Comparison of ENCODE assay signal across 16 mouse cellular contexts in genomic region chr9:62081542-62081941, GRCm38 (mm10).
"Had no signal": no experiment of that assay in that cellular context is flagged by ENCODE, and none has a peak within 500 bp of the region (broad histone marks: within the 10 kb centered on the region; RNA-seq: fewer than 3 reads in every experiment).

No protein-coding gene starts in this region.

- DNase-seq: kidney, adult 18-20 months; kidney, postnatal 10 days; kidney, postnatal 4 days; lung, embryonic 14.5 days; lung, postnatal 10 days; lung, postnatal 4 days; right cerebral cortex, postnatal 4 days; spleen, adult 18-20 months; thymus, adult 18-20 months; thymus, postnatal 14 days had no signal

- H3K27ac ChIP-seq: left cerebral cortex, adult 2 months; limb, embryonic 12.5 days; midbrain, embryonic 10.5 days; neural tube, embryonic 15.5 days had no signal

- H3K9me3 ChIP-seq: limb, embryonic 12.5 days; midbrain, embryonic 10.5 days; neural tube, embryonic 15.5 days had no signal

- H3K27me3 ChIP-seq: limb, embryonic 12.5 days; neural tube, embryonic 15.5 days had no signal

- H3K4me3 ChIP-seq: left cerebral cortex, adult 2 months; limb, embryonic 12.5 days; midbrain, embryonic 10.5 days; myocyte; neural tube, embryonic 15.5 days had no signal

- H3K9ac ChIP-seq: limb, embryonic 12.5 days; lung, embryonic 14.5 days; neural tube, embryonic 15.5 days had no signal

- H3K4me2 ChIP-seq: limb, embryonic 12.5 days; liver, embryonic 11.5 days; lung, embryonic 14.5 days; neural tube, embryonic 15.5 days had no signal
